Mouse (Mus musculus): ENCODE results near the gene Baiap2. TPM values are rescaled to one million over a fixed set of nuclear protein-coding genes. Genes with fewer than 3 reads are reported as not detected.

Gene Baiap2
- polyA plus RNA-seq, 1 experiment from 2014 or later: 9.8 TPM

DNA sequence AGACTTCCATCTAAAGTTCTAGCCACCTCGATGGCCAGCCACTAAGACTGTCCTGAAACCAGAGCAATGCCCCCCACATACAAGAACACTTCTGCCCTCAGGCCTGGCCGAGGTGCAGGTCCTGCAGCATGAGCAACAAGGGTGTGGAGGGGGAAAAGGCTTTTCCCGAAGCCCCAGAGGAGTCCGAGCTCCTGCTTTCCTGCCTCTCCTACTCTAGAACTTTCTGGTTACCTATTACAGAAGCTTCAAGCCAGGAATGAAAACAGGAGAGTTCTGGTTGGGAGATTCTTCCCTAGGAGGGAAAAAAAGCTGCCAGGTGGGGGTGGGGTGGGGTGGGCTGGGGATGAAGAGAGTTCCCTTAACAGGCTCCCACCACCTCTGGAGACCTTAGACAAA, 2.9 kb upstream of the Baiap2 start:
- Histone ChIP-seq H3K4me2 (no peak overlapping the region), H3K4me1 (ENCODE audit: control insufficient read depth, insufficient read depth, low read length) (peaks cover 12% of the 10 kb centered on the region), H3K27ac (ENCODE audit: low read depth, low read length) (no peak overlapping the region), H3K27me3 (ENCODE audit: control insufficient read depth, insufficient read depth, low read length) (peaks cover 7% of the 10 kb centered on the region), H3K9ac (ENCODE audit: low read length) (no peak overlapping the region), H3K36me3 (ENCODE audit: control insufficient read depth, insufficient read depth, low read length) (no peaks in the 10 kb centered on the region), H3K9me3 (ENCODE audit: control insufficient read depth, low read length) (no peaks in the 10 kb centered on the region), H3K4me3 (ENCODE audit: low read depth, low read length) (no peak overlapping the region)
- WGBS: 77% methylated on average over 4 of the region's 4 CpGs
- no peak for DNase-seq (ENCODE audit: low spot score, missing footprints)
- no peak for ATAC-seq (ENCODE audit: low FRiP score)

DNA sequence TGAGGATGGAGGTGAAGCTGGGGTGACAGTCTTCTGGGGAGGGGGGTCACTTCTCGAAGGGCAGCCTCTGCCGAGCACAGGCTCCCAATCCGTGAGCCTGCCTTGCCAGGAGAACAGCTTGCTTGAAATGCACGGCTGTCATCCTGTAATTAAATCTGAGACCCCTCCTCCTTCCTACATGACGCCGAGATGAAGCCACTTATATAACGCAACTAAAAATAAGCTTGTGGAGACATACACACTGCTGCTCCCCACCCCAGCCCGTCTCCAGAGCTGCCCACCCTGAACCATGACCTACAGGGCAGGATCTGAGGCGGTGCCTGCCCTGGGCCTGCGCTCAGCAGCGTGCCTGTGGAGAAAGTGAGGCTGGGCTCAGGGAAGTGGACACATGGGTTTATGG, 2.4 kb upstream of the Baiap2 start:
- H3K36me3 ChIP-seq (ENCODE audit: control insufficient read depth, insufficient read depth, low read length): no peaks in the 10 kb centered on the region
- peaks cover 7% of the 10 kb centered on the region for H3K27me3 ChIP-seq (ENCODE audit: control insufficient read depth, insufficient read depth, low read length)
- ATAC-seq (ENCODE audit: low FRiP score): no peak
- WGBS: 73% methylated on average over 11 of the region's 11 CpGs
- H3K4me2 ChIP-seq: no peak overlapping the region
- no peak overlapping the region for H3K4me3 ChIP-seq (ENCODE audit: low read depth, low read length)
- no peak overlapping the region for H3K9ac ChIP-seq (ENCODE audit: low read length)
- H3K4me1 ChIP-seq (ENCODE audit: control insufficient read depth, insufficient read depth, low read length): peaks cover 12% of the 10 kb centered on the region
- H3K9me3 ChIP-seq (ENCODE audit: control insufficient read depth, low read length): no peaks in the 10 kb centered on the region
- DNase-seq (ENCODE audit: low spot score, missing footprints): no peak
- H3K27ac ChIP-seq (ENCODE audit: low read depth, low read length): no peak overlapping the region

DNA sequence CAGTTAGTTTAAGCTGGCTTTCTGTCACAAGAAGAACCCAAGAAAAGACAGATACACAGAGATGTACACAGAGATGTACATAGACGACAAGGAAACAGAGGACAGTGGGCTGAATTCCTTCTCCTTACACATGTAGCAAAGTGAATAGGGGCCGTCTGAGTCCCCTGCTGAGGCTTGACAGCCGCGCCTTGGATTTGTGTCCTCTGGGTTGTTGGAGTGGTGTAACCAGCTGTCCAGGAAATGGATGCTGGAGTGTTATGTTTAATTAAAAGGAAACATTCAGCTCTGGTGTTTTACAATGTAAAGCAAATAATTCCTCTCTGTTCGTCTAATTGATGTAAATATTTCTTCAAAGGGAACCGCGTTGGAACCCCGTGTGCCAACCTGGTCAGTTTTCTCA, 769 bp upstream of the Baiap2 start:
- 6% methylated on average over 8 of the region's 8 CpGs for WGBS
- Histone ChIP-seq H3K4me3 (ENCODE audit: low read depth, low read length) (peak overlapping the region; percentile 57), H3K9ac (ENCODE audit: low read length) (peak overlapping the region; percentile 29), H3K27ac (ENCODE audit: low read depth, low read length) (no peak overlapping the region), H3K27me3 (ENCODE audit: control insufficient read depth, insufficient read depth, low read length) (peaks cover 7% of the 10 kb centered on the region), H3K36me3 (ENCODE audit: control insufficient read depth, insufficient read depth, low read length) (no peaks in the 10 kb centered on the region), H3K4me1 (ENCODE audit: control insufficient read depth, insufficient read depth, low read length) (peaks cover 12% of the 10 kb centered on the region), H3K9me3 (ENCODE audit: control insufficient read depth, low read length) (no peaks in the 10 kb centered on the region), H3K4me2 (peak overlapping the region; percentile 91)
- ATAC-seq (ENCODE audit: low FRiP score): no peak
- no peak for DNase-seq (ENCODE audit: low spot score, missing footprints)

DNA sequence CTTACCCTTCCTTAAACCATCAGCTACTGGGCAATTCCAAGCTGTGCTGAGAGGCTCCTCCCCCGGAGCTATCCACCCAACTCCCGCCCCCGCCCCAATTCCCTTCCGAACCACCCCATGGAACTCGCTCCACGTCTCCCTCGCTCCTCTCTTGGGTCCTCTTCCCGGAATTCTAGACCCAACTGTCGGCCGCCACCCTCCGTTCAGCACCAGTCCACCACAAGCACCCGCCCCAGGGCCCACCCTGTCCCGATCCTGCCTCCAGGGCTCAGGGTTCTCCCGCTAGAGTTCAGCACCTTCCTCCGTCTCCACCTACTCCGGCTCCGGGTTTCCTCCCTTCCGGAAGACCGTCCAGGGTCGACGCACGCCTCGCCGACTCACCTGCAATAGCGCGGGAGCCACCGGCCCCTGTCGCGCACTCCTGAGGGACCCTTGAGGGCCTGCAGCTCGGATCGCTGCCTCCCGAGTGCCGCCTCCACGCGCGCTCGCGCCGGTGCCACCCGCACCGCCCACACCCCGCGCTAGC, 299 bp upstream of the Baiap2 start:
- no peak for DNase-seq (ENCODE audit: low spot score, missing footprints)

DNA sequence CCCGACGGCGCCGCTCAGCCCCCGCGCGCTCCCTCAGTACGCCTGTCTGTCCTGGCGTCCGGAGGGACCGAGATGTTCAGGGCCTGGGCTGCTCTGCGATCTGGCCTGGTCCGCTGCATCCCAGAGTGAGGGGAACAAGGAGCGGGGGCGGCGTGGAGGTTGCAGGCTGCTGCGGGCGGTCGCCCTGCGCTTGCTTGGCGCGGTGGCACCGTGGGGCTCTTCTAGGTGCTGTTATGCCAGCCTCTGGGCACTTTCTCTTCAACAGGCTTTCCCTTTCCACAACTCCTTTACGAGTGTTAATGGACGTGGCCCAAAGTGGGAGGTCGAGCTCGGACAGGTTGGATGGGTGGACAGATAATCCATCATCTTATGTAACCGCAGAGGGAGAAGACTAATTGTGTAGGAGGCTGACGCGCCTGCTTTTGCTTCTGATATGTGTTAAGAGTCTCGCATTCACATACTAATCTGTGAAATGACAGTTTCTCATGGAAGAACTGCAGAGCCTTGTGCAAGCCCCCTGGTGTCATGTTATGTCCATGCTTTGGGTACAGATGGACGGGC, 945 bp downstream of the Baiap2 start:
- Histone ChIP-seq H3K4me2 (peak overlapping the region; percentile 71), H3K4me1 (ENCODE audit: control insufficient read depth, insufficient read depth, low read length) (peaks cover 12% of the 10 kb centered on the region), H3K9me3 (ENCODE audit: control insufficient read depth, low read length) (no peaks in the 10 kb centered on the region), H3K36me3 (ENCODE audit: control insufficient read depth, insufficient read depth, low read length) (no peaks in the 10 kb centered on the region), H3K27me3 (ENCODE audit: control insufficient read depth, insufficient read depth, low read length) (peaks cover 7% of the 10 kb centered on the region), H3K9ac (ENCODE audit: low read length) (peak overlapping the region; percentile 53), H3K27ac (ENCODE audit: low read depth, low read length) (no peak overlapping the region), H3K4me3 (ENCODE audit: low read depth, low read length) (peak overlapping the region; percentile 44)
- WGBS: 7% methylated on average over 32 of the region's 32 CpGs
- DNase-seq (ENCODE audit: low spot score, missing footprints) (peak; percentile 93), ATAC-seq (ENCODE audit: low FRiP score) (no peak)

More for the DNA sequence above, 299 bp upstream of the Baiap2 start:
- under 1% methylated on average over 42 of the region's 43 CpGs for WGBS
- Histone ChIP-seq H3K4me1 (ENCODE audit: control insufficient read depth, insufficient read depth, low read length) (peaks cover 12% of the 10 kb centered on the region), H3K4me3 (ENCODE audit: low read depth, low read length) (peak overlapping the region; percentile 57), H3K36me3 (ENCODE audit: control insufficient read depth, insufficient read depth, low read length) (no peaks in the 10 kb centered on the region), H3K9me3 (ENCODE audit: control insufficient read depth, low read length) (no peaks in the 10 kb centered on the region), H3K27me3 (ENCODE audit: control insufficient read depth, insufficient read depth, low read length) (peaks cover 7% of the 10 kb centered on the region), H3K9ac (ENCODE audit: low read length) (peak overlapping the region; percentile 64), H3K27ac (ENCODE audit: low read depth, low read length) (peak overlapping the region; percentile 45), H3K4me2 (peak overlapping the region; percentile 91)
- ATAC-seq (ENCODE audit: low FRiP score): peak; percentile 16; the same call in 1 of the 2 replicates

DNA sequence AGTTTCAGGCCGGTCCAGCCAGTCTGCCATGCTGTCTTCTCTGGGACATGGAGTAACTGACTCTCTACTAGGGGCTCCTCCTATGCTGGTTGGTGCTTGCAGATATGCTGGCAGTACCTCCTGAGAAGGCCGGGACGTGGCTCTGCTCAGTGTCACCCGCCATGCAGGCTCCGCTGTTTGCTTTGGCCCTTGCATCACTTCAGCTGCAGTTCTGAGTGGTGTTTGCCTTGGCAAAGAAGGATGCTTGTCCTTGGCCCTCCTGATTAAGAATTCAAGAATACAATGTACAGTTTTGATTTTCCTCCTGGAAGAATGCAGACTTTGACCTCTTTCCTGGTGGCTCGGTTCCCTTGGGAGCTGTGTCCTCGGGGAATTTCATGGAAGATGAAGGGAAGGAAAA, 2.8 kb downstream of the Baiap2 start:
- Histone ChIP-seq H3K4me1 (ENCODE audit: control insufficient read depth, insufficient read depth, low read length) (peaks cover 12% of the 10 kb centered on the region), H3K4me3 (ENCODE audit: low read depth, low read length) (no peak overlapping the region), H3K4me2 (no peak overlapping the region), H3K27ac (ENCODE audit: low read depth, low read length) (no peak overlapping the region), H3K9me3 (ENCODE audit: control insufficient read depth, low read length) (no peaks in the 10 kb centered on the region), H3K27me3 (ENCODE audit: control insufficient read depth, insufficient read depth, low read length) (peaks cover 7% of the 10 kb centered on the region), H3K36me3 (ENCODE audit: control insufficient read depth, insufficient read depth, low read length) (no peaks in the 10 kb centered on the region), H3K9ac (ENCODE audit: low read length) (no peak overlapping the region)
- DNase-seq (ENCODE audit: low spot score, missing footprints): no peak
- WGBS: 93% methylated on average over 7 of the region's 7 CpGs
- ATAC-seq (ENCODE audit: low FRiP score): no peak

DNA sequence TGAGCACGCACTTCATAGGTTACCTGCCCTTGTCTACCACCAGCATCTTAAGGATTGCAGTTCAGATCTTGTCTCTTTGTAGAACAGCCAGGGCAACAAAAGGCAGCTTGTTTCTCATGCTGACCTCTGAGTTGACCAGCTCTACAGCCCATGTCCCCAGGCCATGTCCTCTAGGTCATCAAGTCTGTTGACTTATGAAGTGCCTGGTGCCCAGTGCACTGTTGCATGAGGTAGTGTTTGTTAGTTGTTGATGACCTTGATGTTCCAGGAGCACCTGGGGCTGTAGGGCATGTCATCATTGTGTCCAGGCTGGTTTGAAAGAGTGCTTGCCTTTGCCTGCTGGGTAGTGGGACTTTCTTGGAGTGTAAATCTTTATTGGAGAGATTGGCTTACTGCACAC, 4.9 kb downstream of the Baiap2 start:
- Histone ChIP-seq H3K4me2 (no peak overlapping the region), H3K27ac (ENCODE audit: low read depth, low read length) (no peak overlapping the region), H3K4me1 (ENCODE audit: control insufficient read depth, insufficient read depth, low read length) (peaks cover 4% of the 10 kb centered on the region), H3K27me3 (ENCODE audit: control insufficient read depth, insufficient read depth, low read length) (peaks cover 5% of the 10 kb centered on the region), H3K4me3 (ENCODE audit: low read depth, low read length) (no peak overlapping the region), H3K9ac (ENCODE audit: low read length) (no peak overlapping the region), H3K36me3 (ENCODE audit: control insufficient read depth, insufficient read depth, low read length) (no peaks in the 10 kb centered on the region), H3K9me3 (ENCODE audit: control insufficient read depth, low read length) (no peaks in the 10 kb centered on the region)
- DNase-seq (ENCODE audit: low spot score, missing footprints): no peak
- no peak for ATAC-seq (ENCODE audit: low FRiP score)
- 91% methylated on average over 1 of the region's 1 CpGs for WGBS

DNA sequence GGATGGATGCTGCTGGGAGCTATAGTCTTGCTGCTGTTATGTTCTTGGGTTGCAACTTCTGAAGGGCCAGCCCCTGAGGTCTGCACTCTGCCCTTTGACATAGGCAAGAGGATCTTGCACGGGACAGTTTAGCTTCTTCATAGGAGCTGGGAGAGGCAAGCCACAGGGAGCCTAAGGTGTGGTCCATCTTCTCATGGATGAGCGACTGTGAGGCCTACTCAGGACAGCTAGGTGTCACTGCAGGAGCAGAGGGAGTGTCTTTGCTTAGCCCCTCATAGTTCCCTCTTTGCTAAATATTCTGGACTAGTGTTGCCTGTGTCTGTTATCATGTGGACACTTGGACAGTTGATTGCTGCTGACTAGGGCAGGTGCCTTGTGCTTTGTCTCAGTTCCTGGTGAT, 5.3 kb downstream of the Baiap2 start:
- Histone ChIP-seq H3K4me2 (no peak overlapping the region), H3K9ac (ENCODE audit: low read length) (no peak overlapping the region), H3K9me3 (ENCODE audit: control insufficient read depth, low read length) (no peaks in the 10 kb centered on the region), H3K4me3 (ENCODE audit: low read depth, low read length) (no peak overlapping the region), H3K27ac (ENCODE audit: low read depth, low read length) (no peak overlapping the region), H3K36me3 (ENCODE audit: control insufficient read depth, insufficient read depth, low read length) (no peaks in the 10 kb centered on the region), H3K27me3 (ENCODE audit: control insufficient read depth, insufficient read depth, low read length) (peaks cover 5% of the 10 kb centered on the region), H3K4me1 (ENCODE audit: control insufficient read depth, insufficient read depth, low read length) (peaks cover 4% of the 10 kb centered on the region)
- ATAC-seq (ENCODE audit: low FRiP score): no peak
- WGBS: 60% methylated on average over 2 of the region's 2 CpGs
- no peak for DNase-seq (ENCODE audit: low spot score, missing footprints)

DNA sequence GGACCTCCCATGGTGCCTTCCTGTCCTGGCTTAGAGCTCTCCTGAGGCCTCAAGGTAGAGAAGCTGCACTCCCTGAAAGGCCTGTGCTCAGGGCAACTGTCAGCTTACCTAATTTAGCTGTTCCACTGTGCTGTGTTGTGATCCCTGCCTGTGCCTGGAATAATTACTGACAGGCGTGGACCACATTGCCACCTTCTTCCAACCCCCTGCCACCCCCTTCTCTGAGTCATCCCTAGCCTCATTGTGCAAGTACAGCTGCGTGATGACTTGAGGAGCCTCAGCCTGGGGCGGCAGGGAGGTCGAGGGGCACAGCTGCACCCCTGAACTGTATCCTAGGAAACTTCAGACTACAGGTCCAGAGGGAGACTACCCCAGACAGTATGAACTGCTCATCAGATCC, 5.7 kb downstream of the Baiap2 start:
- peaks cover 5% of the 10 kb centered on the region for H3K27me3 ChIP-seq (ENCODE audit: control insufficient read depth, insufficient read depth, low read length)
- WGBS: 77% methylated on average over 4 of the region's 4 CpGs

More for the DNA sequence above, 5.7 kb downstream of the Baiap2 start:
- peak; percentile 62 for DNase-seq (ENCODE audit: low spot score, missing footprints)
- Histone ChIP-seq H3K4me1 (ENCODE audit: control insufficient read depth, insufficient read depth, low read length) (peaks cover 4% of the 10 kb centered on the region), H3K9me3 (ENCODE audit: control insufficient read depth, low read length) (no peaks in the 10 kb centered on the region), H3K9ac (ENCODE audit: low read length) (no peak overlapping the region), H3K4me2 (no peak overlapping the region), H3K36me3 (ENCODE audit: control insufficient read depth, insufficient read depth, low read length) (no peaks in the 10 kb centered on the region), H3K4me3 (ENCODE audit: low read depth, low read length) (no peak overlapping the region), H3K27ac (ENCODE audit: low read depth, low read length) (no peak overlapping the region)
- no peak for ATAC-seq (ENCODE audit: low FRiP score)
